Mouse (Mus musculus) brain, adult 2 months (tissue): Measurements from ENCODE around the gene Chrdl2.
"Not testable (repeated sequence)": the region's sequence is repeated elsewhere in the genome, so short reads cannot be mapped to it uniquely, and the experiment has no call there.

ENCODE experiments used
- DNase-seq: peaks from one replicate; pipeline ENCODE4 v3.0.0; 2011; ENCODE audit warnings: low read depth, low spot score

Gene Chrdl2

GRCm38 (mm10) chr7:100005790-100006189 lies at the start of gene Chrdl2:
Gene Chrdl2, plus strand, starts transcription at chr7:100006172.
- peak; percentile 49 for DNase-seq

- peak; percentile 52 for DNase-seq
Observed at GRCm38 (mm10) chr7:99957226-99957965, 48.6 kb upstream of the Chrdl2 start.

- DNase-seq = not testable (repeated sequence)
Observed at GRCm38 (mm10) chr7:99960571-99960970, 45.4 kb upstream of the Chrdl2 start.

- no peak for DNase-seq
Observed at GRCm38 (mm10) chr7:99961518-99961917, 44.5 kb upstream of the Chrdl2 start.

- no peak for DNase-seq
Observed at GRCm38 (mm10) chr7:99962536-99963236, 43.3 kb upstream of the Chrdl2 start.

GRCm38 (mm10) chr7:99963237-99963860 lies 42.6 kb upstream of the Chrdl2 start:
- no peak for DNase-seq

GRCm38 (mm10) chr7:99965020-99965841 lies 40.7 kb upstream of the Chrdl2 start:
- peak; percentile 94 for DNase-seq

GRCm38 (mm10) chr7:99966011-99966721 lies 39.8 kb upstream of the Chrdl2 start:
- DNase-seq = peak; percentile 44

GRCm38 (mm10) chr7:99969151-99969550 lies 36.8 kb upstream of the Chrdl2 start:
- peak; percentile 58 for DNase-seq

GRCm38 (mm10) chr7:99971926-99972325 lies 34.0 kb upstream of the Chrdl2 start:
- no peak for DNase-seq

GRCm38 (mm10) chr7:99972912-99973311 lies 33.1 kb upstream of the Chrdl2 start:
- not testable (repeated sequence) for DNase-seq

GRCm38 (mm10) chr7:99974208-99974970 lies 31.6 kb upstream of the Chrdl2 start:
- no peak for DNase-seq

- DNase-seq = no peak
Observed at GRCm38 (mm10) chr7:99975819-99976575, 30.0 kb upstream of the Chrdl2 start.

- DNase-seq = no peak
Observed at GRCm38 (mm10) chr7:99978041-99978440, 27.9 kb upstream of the Chrdl2 start.

GRCm38 (mm10) chr7:99979081-99979480 lies 26.9 kb upstream of the Chrdl2 start:
- DNase-seq = no peak

- DNase-seq = no peak
Observed at GRCm38 (mm10) chr7:99979546-99980131, 26.3 kb upstream of the Chrdl2 start.

- peak; percentile 98 for DNase-seq
Observed at GRCm38 (mm10) chr7:99980132-99980591, 25.8 kb upstream of the Chrdl2 start, which contains the start of gene Rnf169. Gene Rnf169, minus strand, starts transcription at chr7:99980448.

- peak; percentile 92 for DNase-seq
Observed at GRCm38 (mm10) chr7:99981311-99981710, 24.7 kb upstream of the Chrdl2 start.
